Mouse (Mus musculus): ENCODE measurements around the gene Sytl3.
"Not testable (repeated sequence)": the region's sequence is repeated elsewhere in the genome, so short reads cannot be mapped to it uniquely, and the experiment has no call there.

The Sytl3 gene

DNA sequence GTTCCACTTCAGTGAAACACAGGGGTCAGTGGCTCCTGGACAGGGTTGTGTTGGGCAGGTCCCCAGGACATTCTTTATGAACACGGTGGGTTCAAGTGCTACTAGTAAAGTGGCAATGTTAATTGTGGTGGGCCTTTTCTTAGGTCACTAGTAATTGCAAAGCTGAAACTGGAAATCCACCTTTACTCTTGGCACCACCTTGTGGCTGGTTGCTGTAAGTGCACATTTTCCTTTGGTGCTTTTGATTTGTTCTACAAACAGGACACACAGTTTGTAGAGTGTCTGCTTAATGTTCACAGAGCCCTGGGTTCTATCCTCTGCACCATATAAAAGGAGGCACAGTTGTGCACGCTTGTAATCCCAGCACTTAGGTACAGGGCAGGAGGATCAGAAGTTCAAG, 32.7 kb downstream of the Sytl3 start:
- DNase-seq (ENCODE audit: low spot score in 2 of 2) = peak; percentile 77 to 78

DNA sequence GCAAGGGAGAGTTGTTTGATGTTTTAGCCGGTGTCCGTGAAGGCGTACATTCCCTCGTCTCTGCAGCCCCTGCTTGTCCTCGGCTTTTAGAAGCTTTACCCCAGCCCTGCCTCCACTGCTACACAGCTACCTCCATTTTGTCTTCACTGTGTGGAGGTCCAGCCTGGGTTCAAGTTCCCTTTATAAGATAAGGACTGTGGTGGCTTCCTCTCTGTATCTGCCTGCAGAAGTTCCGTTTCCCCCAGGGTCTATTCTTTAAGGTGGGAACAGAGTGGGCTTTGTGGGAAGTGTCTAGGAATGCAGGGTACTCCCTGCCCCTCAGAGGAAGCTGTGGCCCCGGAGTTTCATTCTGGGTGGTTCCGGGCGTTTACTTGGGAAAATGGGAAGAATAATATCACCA, 36.8 kb downstream of the Sytl3 start:
- DNase-seq (ENCODE audit: low spot score in 2 of 2) = not testable (repeated sequence)

- DNase-seq (ENCODE audit: low spot score in 2 of 2) = not testable (repeated sequence)
Observed at GRCm38 (mm10) chr17:6696521-6696920, 37.6 kb downstream of the Sytl3 start.

GRCm38 (mm10) chr17:6697224-6697775, 38.4 kb downstream of the Sytl3 start:
- DNase-seq (ENCODE audit: low spot score in 2 of 2) = peak; percentile 52 to 59

DNA sequence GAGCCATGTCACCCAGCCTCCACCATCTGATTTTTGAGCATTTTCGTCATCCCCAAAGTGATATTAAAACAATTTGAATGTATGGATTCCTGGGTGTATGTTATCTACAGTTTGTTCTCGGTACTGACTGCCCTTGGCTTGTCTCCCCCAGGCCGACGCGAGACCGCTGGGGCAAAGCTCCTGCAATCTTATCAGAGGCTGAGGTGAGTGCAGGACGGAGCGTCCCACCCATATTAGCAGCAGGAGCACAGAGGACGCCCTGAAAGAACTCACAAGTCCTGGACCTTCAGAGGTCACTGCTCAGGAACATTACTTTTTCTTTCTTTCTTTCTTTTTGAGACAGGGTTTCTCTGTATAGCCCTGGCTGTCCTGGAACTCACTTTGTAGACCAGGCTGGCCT, 40.6 kb downstream of the Sytl3 start:
- not testable (repeated sequence) for DNase-seq (ENCODE audit: low spot score in 2 of 2)

DNA sequence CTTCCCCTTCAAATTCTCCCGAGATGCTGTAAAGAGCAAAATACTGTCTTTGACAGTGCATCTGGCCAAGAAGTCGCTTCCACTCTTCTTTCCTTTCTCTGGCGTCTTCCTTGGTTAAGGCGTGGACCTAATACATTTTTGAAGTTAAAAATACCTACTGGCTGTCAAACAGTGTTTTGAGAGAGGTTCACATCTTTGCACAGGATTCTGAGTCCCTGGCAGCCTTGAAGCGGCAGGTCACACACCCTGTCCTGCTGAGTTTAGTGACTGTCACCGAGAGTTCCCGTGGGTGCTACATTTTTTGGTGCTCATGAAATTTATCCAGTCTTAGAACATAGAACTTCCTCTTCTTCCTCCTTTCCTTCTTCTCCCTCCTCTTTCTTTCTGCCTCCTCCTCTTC, 41.2 kb downstream of the Sytl3 start:
- not testable (repeated sequence) for DNase-seq (ENCODE audit: low spot score in 2 of 2)

- not testable (repeated sequence) for DNase-seq (ENCODE audit: low spot score in 2 of 2)
Observed at GRCm38 (mm10) chr17:6702625-6703221, 43.8 kb downstream of the Sytl3 start.

DNA sequence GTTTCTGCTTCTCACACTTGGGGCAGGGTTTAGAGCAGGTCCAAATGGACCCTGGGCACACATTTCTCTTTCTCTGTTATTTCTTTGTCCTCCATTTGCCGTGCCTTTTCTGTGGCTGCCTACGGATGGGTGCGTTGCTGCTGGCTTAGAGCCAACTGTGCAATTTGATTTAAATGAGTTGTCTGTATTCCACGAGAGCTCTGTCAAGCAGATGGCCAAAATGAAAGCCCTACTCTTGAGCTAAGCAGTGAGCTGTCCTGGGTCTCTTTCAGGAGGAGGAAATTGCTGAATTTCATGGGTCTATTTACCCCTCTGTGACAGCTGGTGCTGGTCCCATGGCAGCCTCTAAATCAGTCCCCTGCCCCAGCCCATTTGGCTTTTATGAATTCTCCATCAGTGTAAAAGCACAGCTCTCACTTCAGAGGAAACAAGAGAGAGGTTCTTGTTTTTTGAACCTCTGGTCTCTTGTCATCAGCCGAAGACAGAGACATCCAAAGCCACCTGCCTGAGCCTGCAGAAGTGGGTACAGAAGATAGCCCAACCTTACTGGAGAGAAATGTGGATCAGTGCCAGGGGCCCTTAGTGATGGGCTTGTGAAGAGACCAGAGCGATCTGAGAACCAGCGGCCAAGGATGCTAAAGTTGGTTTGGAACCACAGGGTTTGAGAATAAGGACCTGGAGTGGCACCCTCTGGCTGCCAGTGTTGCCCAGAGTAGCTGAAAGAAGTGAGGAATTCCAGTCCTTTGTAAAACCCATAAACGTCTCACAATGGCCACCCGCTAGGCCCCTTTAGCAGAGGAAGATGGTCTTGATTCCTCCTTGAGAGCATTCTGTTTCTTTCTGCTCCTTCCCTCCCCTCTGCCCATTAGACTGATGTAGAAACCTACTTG, 44.7 kb downstream of the Sytl3 start:
- not testable (repeated sequence) for DNase-seq (ENCODE audit: low spot score in 2 of 2)

DNA sequence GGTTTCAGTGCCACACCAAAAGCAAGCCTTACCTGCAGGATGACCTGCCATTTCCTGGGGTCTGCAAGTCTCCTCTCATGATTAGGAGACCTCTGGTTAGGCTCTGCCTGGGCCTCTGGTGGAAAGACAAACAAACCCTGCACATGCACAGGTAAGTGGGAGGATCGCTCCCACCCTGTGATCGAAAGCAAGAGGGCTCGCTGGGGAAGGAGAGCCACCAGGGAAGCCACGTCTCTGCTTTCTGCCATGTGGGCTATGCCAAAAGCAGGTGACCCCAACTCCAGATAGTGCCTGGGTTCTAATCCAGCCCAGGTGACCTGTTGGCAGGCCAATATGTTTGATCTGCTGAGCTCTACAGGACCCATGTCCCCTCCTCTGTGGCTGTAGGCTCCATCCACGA, 47.6 kb downstream of the Sytl3 start:
- not testable (repeated sequence) for DNase-seq (ENCODE audit: low spot score in 2 of 2)

DNA sequence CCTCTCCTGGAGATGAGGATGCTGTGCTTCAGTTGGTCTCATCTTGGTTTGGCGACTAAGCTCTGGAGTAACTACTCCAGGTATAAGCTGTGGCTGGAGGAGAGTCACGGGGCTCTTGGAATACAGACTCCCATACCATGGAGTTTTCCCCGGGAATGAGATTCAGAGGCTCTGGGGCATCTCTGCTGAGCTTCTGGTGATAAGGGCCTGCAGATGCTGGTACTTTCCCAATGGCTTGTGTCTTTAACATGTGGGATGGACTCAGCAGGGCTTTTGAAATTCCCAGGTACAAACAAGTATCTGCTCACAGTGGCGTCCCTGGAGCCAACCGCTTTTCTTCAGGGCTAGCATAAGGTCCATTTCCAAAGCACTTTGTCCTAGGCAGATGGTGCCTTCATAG, 48.5 kb downstream of the Sytl3 start:
- not testable (repeated sequence) for DNase-seq (ENCODE audit: low spot score in 2 of 2)

DNA sequence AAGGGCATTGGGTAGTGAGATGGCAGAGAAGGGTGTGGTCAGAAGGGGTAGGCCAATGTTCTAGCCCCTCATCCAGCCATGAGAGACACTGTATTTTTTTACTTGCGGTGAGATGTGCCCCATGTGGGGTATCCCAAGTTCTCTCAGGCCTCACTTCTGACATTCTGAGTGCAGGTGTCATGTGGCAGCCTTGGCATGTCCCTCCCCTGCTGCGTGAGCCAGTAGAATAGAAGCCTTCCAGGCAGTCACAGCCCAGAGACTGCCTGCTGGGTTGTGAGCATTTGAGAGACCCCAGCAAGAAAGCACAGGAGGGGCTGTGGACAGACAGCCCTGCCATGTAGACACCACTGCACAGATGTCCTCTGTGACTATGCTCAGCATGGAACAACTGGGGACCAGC, 49.3 kb downstream of the Sytl3 start:
- DNase-seq (ENCODE audit: low spot score in 2 of 2) = not testable (repeated sequence)

DNA sequence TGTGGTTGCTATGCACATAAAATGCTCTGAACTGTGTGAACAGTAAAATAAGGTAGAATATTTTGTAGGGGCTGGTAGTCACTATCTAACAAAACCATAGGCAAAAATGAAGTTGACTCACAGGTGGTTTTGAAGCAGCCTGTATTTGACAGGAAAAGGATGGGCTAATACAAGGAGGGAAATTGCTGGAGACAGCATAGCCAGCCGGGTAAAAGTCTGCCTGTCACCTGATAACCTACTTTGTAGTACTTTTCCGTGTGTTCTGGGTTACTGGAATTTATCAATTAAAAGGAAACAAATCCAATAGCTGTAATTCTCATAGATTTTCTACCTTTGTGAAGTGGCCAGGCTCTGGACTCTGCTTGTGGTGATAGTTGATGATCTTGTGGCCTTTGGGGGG, 54.6 kb downstream of the Sytl3 start:
- not testable (repeated sequence) for DNase-seq (ENCODE audit: low spot score in 2 of 2)

- not testable (repeated sequence) for DNase-seq (ENCODE audit: low spot score in 2 of 2)
Observed at GRCm38 (mm10) chr17:6713944-6714343, 55.1 kb downstream of the Sytl3 start.

GRCm38 (mm10) chr17:6727996-6728610, 69.2 kb downstream of the Sytl3 start:
- DNase-seq (ENCODE audit: low spot score in 2 of 2) = no peak

- DNase-seq (ENCODE audit: low spot score in 2 of 2) = no peak
Observed at GRCm38 (mm10) chr17:6729244-6729742, 70.4 kb downstream of the Sytl3 start.

GRCm38 (mm10) chr17:6731132-6731531, 72.2 kb downstream of the Sytl3 start:
- DNase-seq (ENCODE audit: low spot score in 2 of 2) = no peak

- no peak for DNase-seq (ENCODE audit: low spot score in 2 of 2)
Observed at GRCm38 (mm10) chr17:6731634-6732033, 72.7 kb downstream of the Sytl3 start.

GRCm38 (mm10) chr17:6732665-6733064, 73.8 kb downstream of the Sytl3 start:
- no peak for DNase-seq (ENCODE audit: low spot score in 2 of 2)

DNA sequence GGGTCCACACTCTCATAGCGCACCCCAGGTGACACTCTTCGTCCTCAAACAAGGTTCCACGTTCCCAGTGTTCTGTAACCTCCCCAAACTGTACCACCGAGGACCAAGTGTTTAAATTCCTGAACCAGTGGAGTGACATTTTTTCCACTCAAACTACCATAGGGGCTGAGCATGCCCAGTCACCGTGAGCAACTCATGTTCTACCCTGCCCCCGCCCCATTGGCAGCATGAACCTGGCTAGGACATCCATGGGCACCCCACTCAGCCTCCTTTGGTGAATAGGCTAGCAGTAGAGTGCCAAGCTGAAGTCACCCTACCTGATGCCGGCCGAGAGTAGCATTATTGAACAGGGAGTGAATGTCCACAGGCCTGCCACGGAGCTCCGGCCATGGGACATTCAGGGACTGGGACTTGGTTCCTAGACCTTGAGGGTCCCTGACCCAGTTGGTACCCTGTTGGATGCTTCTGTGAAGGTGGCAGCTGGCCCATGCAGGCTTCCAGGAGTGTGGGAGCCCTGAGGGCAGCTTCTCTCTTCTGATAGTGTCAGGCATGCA, 74.5 kb downstream of the Sytl3 start:
- DNase-seq (ENCODE audit: low spot score in 2 of 2) = no peak

- DNase-seq (ENCODE audit: low spot score in 2 of 2) = no peak
Observed at GRCm38 (mm10) chr17:6734746-6735441, 76.0 kb downstream of the Sytl3 start.

All from right cerebral cortex, postnatal 36 days (tissue).